Mouse (Mus musculus) brown adipose tissue, adult 24 weeks (tissue): ENCODE measurements around the gene Mecom. TPM values are rescaled to one million over a fixed set of nuclear protein-coding genes. Genes with fewer than 3 reads are reported as not detected.

Source experiments
- H3K27ac ChIP-seq: fragments of 200-500 bp; replicated peaks from 2 replicates; pipeline ENCODE4 v1.5.1; 2012; ENCODE audit warnings: low read depth, mild to moderate bottlenecking, low read length
- H3K4me1 ChIP-seq: fragments of 200-500 bp; 2 replicates; pipeline ENCODE4 v1.6.1; 2012; ENCODE audit warnings: low read length, mixed read lengths; ENCODE audit not compliant: control insufficient read depth, insufficient read depth, insufficient read length
- H3K4me3 ChIP-seq: fragments of 200-500 bp; 2 replicates; pipeline ENCODE4 v1.5.1; 2012; ENCODE audit warnings: low read depth, mild to moderate bottlenecking, low read length, moderate library complexity; ENCODE audit not compliant: insufficient read depth
- polyA plus RNA-seq: library from polyadenylated mRNA; stranded (reverse); fragments of >200 nt; gene quantifications from 2 replicates; pipeline ENCODE4 v1.2.4, GENCODE M21; 2012; ENCODE audit not compliant: missing spikeins, insufficient read depth, insufficient read length

Gene Mecom
- polyA plus RNA-seq, 1 experiment = 9.2 TPM

DNA sequence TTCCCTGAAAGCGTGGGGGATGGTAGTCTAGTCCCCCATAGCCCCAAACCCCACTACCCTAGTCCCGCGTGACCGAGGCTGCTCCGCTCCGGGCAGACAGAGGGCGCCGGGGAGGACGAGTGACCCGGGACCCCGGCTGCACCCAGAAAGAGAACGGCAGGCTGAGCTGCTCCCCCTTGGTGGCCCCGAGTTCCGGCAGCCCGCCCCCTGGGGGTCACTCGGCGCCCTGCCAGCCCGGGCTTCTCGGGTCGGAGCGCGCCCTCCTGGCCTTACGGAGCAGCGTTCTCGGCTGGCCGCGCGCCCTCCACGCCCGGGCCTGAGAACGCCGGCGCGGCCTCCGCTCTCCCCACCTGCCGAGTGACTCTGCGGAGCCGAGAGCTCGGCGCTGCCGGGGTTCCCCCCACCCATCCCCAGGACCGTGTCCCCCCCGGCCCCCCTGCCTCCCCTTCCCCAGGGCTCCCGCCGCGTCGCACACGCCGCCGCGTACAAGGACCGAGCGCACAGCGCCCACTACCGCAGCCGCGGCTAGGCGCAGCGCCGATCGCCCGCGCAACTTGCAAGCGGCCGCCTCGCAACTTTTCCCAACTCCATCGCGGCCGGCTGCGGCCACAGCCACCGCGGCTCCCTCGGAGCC lies 39.4 kb downstream of the Mecom start:
- H3K27ac ChIP-seq = peak overlapping the region; percentile 88
- peaks cover 9% of the 10 kb centered on the region; the same call in 1 of the 2 replicates for H3K4me1 ChIP-seq
- H3K4me3 ChIP-seq = peak overlapping the region; percentile 86

- Histone ChIP-seq H3K4me3 (peak overlapping the region; percentile 86), H3K27ac (peak overlapping the region; percentile 88), H3K4me1 (peaks cover 9% of the 10 kb centered on the region; the same call in 1 of the 2 replicates)
Observed at GRCm38 (mm10) chr3:30507576-30508295, 40.1 kb downstream of the Mecom start.

- Histone ChIP-seq H3K4me1 (peaks cover 9% of the 10 kb centered on the region; the same call in 1 of the 2 replicates), H3K27ac (peak overlapping the region; percentile 88), H3K4me3 (peak overlapping the region; percentile 86)
Observed at GRCm38 (mm10) chr3:30507028-30507575, 40.7 kb downstream of the Mecom start.

DNA sequence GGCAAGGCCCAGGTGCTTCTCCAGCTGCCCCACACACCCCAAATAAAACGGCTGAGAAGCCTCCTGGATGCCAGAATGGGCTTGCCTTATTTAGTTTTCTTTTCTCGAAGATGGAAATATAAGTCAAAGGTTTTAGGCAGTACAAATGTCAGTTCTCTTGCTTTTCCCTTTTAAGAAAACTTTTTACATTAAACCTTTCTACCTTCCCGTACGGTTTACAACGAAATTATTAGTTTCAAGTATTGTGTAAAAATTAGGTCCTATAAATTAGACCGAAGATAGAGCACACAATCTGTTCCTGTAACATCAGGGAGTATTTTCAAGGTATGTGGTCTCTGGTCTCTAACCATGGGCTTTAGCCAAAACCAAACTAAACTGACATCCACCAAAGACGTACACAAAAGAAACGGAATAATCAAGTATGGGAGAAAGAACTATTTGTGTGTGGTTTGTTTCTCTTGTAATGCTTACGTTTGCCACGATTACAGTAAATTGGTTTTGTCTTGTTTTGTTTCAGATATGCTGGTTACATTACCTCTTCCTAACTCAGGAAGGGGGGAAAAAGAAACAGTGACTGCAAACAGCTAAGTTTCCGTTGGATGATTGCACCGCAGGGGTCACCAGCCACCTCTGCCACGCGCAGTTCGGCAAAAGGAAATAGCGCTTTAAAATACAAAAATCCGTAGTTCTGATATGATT lies 41.3 kb downstream of the Mecom start:
- H3K4me3 ChIP-seq = peak overlapping the region; percentile 86
- peaks cover 9% of the 10 kb centered on the region; the same call in 1 of the 2 replicates for H3K4me1 ChIP-seq
- peak overlapping the region; percentile 88 for H3K27ac ChIP-seq

DNA sequence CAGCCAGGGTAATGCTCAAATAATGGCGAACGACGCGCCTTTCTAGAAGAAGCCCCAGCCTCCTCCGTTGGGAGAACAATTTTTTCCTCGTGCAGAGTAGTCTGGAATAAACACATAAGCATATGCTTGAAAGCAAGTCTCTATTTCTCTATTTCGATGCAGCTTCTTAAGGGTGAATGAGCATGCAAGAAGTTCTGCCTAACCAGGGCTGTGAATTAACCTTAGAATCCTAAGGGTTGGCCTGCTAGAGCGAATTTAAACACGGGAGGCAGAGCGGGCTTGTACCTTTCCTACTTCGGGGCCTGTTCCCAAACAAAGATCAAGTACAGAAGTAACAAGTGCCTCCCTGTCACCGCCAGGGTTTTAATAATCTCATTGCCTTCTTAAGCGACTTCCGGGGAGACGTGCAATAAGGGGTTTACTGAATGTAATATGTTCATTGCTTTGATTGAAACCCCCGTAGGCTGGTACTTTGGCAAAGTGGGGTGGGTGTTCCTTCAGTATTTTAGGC lies 42.0 kb downstream of the Mecom start:
- Histone ChIP-seq H3K4me1 (peaks cover 9% of the 10 kb centered on the region; the same call in 1 of the 2 replicates), H3K27ac (0 out of 2 replicates have a peak overlapping the region, but pooled peaks have one; percentile 2), H3K4me3 (0 out of 2 replicates have a peak overlapping the region, but pooled peaks have one; percentile 4)

- Histone ChIP-seq H3K4me1 (peaks cover 9% of the 10 kb centered on the region; the same call in 1 of the 2 replicates), H3K27ac (no peak overlapping the region), H3K4me3 (no peak overlapping the region)
Observed at GRCm38 (mm10) chr3:30504561-30504960, 43.2 kb downstream of the Mecom start.

DNA sequence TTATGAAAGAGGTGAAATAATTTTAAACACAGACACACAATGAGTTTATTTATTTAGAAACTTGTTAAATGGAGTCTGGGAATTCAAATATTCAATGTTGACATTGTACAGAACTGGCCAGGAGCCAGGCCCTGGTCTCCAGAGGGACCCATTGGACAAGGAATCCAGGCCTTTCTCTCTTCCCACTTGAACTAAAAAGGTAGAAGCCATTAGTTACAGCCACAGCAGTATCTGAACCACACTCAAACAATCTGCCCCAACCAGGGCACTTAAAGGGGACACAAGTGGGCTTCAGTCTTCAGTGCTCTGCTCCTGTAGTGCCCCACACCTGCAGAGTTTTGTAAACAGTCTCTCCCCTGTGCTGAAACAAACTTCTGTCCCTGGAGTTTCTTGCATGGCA lies 44.0 kb downstream of the Mecom start:
- H3K27ac ChIP-seq = no peak overlapping the region

DNA sequence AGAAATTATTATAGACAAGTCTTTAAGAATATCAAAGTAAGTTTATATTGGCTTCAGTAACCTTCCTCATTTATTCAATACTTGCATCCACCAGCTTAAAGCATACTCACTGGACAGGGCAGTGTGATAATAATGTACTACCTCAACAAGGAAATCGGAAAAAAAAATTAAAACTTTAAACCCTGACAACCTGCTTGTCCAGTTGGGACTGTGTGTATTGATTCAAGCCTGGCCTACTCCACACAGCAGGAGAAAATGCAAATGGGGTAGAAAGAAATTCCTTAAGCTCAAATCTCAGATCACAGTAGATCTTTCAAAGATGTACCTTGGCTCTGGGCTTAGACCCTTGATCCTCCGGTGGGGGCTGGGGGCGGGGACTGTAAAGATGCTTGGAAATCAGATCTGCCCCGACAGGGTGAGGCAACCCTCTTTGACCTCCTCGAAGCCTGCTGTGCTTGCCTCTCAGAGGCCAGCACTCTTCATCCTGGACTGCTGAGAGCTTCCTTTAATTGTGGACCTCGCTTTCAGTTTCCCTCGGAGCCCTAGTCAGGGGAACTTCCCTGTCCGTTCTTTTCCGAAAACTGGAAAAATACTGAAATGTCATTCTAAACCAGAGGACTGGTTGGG lies 49.5 kb downstream of the Mecom start:
- Histone ChIP-seq H3K27ac (peak overlapping the region; percentile 85), H3K4me1 (no peaks in the 10 kb centered on the region), H3K4me3 (peak overlapping the region; percentile 43)

More for the DNA sequence above, 44.0 kb downstream of the Mecom start:
- Histone ChIP-seq H3K4me3 (no peak overlapping the region), H3K4me1 (peaks cover 9% of the 10 kb centered on the region; the same call in 1 of the 2 replicates)

DNA sequence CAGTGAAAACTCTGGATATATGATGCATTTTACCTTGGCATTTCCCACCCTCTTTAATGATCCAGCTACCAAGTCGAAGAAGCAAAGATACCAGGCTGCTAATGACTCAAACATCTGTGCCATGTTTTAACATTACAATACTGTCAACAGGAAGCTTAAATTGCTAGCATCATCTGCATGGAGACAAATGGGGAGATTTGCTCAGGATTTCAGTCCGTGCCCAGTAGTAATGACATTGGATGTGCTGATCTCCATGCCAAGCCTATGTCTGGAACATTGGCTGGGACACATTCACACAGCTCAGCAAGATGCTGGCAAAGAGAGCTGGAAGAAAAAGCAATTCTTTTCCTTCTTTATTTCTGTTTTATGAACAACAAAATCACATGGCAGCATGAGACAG lies 53.4 kb downstream of the Mecom start:
- Histone ChIP-seq H3K27ac (peak overlapping the region; percentile 63; the same call in 1 of the 2 replicates), H3K4me1 (no peaks in the 10 kb centered on the region), H3K4me3 (no peak overlapping the region)

DNA sequence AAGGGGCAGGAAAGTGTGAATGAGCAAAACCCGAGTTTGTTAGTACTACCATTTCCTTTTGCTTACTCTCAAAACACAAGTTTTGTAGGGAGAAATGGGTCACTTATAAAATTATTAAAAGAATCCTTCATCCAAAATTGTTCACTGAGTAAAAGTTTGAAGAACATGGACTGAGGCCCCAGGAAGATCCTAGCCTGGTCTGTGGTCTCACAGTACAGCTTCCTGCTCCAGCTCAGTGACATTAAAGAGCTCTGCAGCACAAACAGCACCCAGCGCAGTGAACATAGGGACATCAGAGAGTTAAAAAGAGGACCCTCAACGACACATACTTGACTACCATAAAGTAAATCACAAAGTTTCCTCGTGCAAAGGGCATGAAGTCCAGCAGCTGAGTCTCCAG lies 59.0 kb downstream of the Mecom start:
- H3K27ac ChIP-seq = no peak overlapping the region
- H3K4me1 ChIP-seq = peaks cover 4% of the 10 kb centered on the region; the same call in 1 of the 2 replicates
- no peak overlapping the region for H3K4me3 ChIP-seq

- Histone ChIP-seq H3K4me1 (peaks cover 7% of the 10 kb centered on the region; the same call in 1 of the 2 replicates), H3K4me3 (no peak overlapping the region), H3K27ac (no peak overlapping the region)
Observed at GRCm38 (mm10) chr3:30486422-30486821, 61.4 kb downstream of the Mecom start.

- H3K4me3 ChIP-seq = no peak overlapping the region
- peaks cover 20% of the 10 kb centered on the region; the same call in 1 of the 2 replicates for H3K4me1 ChIP-seq
- H3K27ac ChIP-seq = no peak overlapping the region
Observed at GRCm38 (mm10) chr3:30483006-30483684, 64.7 kb downstream of the Mecom start.

DNA sequence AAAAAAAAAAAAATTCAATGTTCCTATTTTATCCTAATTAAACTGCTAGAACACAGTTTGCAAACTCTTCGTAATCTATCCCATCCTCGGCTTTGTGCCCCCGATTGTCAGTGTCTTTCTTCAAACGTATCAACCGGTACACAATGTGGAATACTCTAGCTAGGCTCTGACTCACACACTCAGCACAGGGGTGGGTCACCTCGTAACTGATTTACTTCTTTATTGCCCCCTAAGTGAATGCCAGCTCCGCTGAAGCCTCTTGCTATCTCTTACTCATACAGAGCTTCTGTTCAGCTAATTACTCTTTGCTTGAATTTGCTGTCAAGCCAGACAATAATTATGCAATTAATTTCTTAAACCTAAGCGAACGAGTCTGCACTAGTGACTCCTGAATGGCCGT lies 66.1 kb downstream of the Mecom start:
- Histone ChIP-seq H3K4me3 (no peak overlapping the region), H3K27ac (no peak overlapping the region), H3K4me1 (peaks cover 19% of the 10 kb centered on the region; the same call in 1 of the 2 replicates)

DNA sequence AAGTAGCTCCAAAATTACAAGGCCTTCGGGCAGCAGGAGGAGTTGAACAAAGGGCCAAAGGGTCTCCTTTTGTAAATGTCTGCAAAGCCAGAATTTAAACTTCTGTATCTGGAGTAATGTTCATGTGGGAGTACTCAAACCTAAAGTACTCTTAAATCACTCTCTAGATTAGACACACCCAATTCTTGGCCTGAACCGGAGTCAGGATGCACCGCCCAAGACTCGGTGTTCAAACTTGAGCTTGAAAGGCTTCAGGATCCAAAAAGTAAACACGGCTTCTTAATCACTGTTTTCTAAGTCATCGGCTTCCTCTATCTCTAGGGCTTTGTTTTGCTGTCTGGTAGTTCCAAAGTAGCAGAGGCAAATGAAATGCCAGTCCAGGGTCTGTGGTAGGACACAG lies 67.3 kb downstream of the Mecom start:
- peaks cover 17% of the 10 kb centered on the region; the same call in 1 of the 2 replicates for H3K4me1 ChIP-seq
- H3K27ac ChIP-seq = peak overlapping the region; percentile 45; the same call in 1 of the 2 replicates
- no peak overlapping the region for H3K4me3 ChIP-seq
